Mouse (Mus musculus): ENCODE data around the gene Il17rb. TPM values are rescaled to one million over a fixed set of nuclear protein-coding genes. Genes with fewer than 3 reads are reported as not detected.
A peak's percentile ranks its signal among the peaks of the same experiment; 100 is the strongest.

Il17rb gene
- polyA plus RNA-seq, 1 experiment from 2014 or later, result 1.4 TPM

GRCm38 (mm10) chr14:29987739-29988138 is 21.0 kb downstream of the Il17rb start:
- Histone ChIP-seq H3K9me3 (ENCODE audit: control insufficient read depth, low read length) (no peaks in the 10 kb centered on the region), H3K9ac (ENCODE audit: low read depth, low read length) (no peak overlapping the region), H3K27ac (replicated peaks; ENCODE audit: low read depth, low read length) (no peak overlapping the region), H3K4me1 (ENCODE audit: control insufficient read depth, insufficient read depth, low read length) (no peaks in the 10 kb centered on the region), H3K4me3 (ENCODE audit: low read depth, low read length) (no peak overlapping the region), H3K36me3 (ENCODE audit: control insufficient read depth, insufficient read depth, low read length) (peaks cover 100% of the 10 kb centered on the region), H3K4me2 (ENCODE audit: low read depth, low read length) (no peak overlapping the region), H3K27me3 (replicated peaks; ENCODE audit: control insufficient read depth, insufficient read depth, low read length) (no peaks in the 10 kb centered on the region)
- no peak for ATAC-seq (ENCODE audit: low read depth)
- DNase-seq (ENCODE audit: low spot score), result no peak
- 91% methylated on average over 9 of the region's 9 CpGs for WGBS

GRCm38 (mm10) chr14:29987276-29987675 is 21.4 kb downstream of the Il17rb start:
- H3K4me3 ChIP-seq (ENCODE audit: low read depth, low read length), result no peak overlapping the region
- H3K9me3 ChIP-seq (ENCODE audit: control insufficient read depth, low read length), result no peaks in the 10 kb centered on the region
- DNase-seq (ENCODE audit: low spot score), result no peak
- H3K4me2 ChIP-seq (ENCODE audit: low read depth, low read length), result no peak overlapping the region
- no peak overlapping the region for H3K9ac ChIP-seq (ENCODE audit: low read depth, low read length)
- peaks cover 100% of the 10 kb centered on the region for H3K36me3 ChIP-seq (ENCODE audit: control insufficient read depth, insufficient read depth, low read length)
- no peak overlapping the region for H3K27ac ChIP-seq (replicated peaks; ENCODE audit: low read depth, low read length)
- ATAC-seq (ENCODE audit: low read depth), result no peak
- 95% methylated on average over 6 of the region's 6 CpGs for WGBS
- no peaks in the 10 kb centered on the region for H3K27me3 ChIP-seq (replicated peaks; ENCODE audit: control insufficient read depth, insufficient read depth, low read length)
- no peaks in the 10 kb centered on the region for H3K4me1 ChIP-seq (ENCODE audit: control insufficient read depth, insufficient read depth, low read length)

GRCm38 (mm10) chr14:29986096-29986495 is 22.6 kb downstream of the Il17rb start:
- Histone ChIP-seq H3K9me3 (ENCODE audit: control insufficient read depth, low read length) (no peaks in the 10 kb centered on the region; the same call in 1 of the 2 replicates), H3K27ac (replicated peaks; ENCODE audit: low read depth, low read length) (no peak overlapping the region), H3K4me2 (ENCODE audit: low read depth, low read length) (no peak overlapping the region), H3K36me3 (ENCODE audit: control insufficient read depth, insufficient read depth, low read length) (peaks cover 100% of the 10 kb centered on the region), H3K4me1 (ENCODE audit: control insufficient read depth, insufficient read depth, low read length) (no peaks in the 10 kb centered on the region), H3K27me3 (replicated peaks; ENCODE audit: control insufficient read depth, insufficient read depth, low read length) (no peaks in the 10 kb centered on the region), H3K4me3 (ENCODE audit: low read depth, low read length) (no peak overlapping the region), H3K9ac (ENCODE audit: low read depth, low read length) (no peak overlapping the region)
- WGBS, result 96% methylated on average over 4 of the region's 4 CpGs
- DNase-seq (ENCODE audit: low spot score) (no peak), ATAC-seq (ENCODE audit: low read depth) (no peak)

GRCm38 (mm10) chr14:29980447-29981205 is 28.1 kb downstream of the Il17rb start:
- Histone ChIP-seq H3K4me2 (ENCODE audit: low read depth, low read length) (no peak overlapping the region), H3K27me3 (replicated peaks; ENCODE audit: control insufficient read depth, insufficient read depth, low read length) (no peaks in the 10 kb centered on the region), H3K27ac (replicated peaks; ENCODE audit: low read depth, low read length) (no peak overlapping the region), H3K9ac (ENCODE audit: low read depth, low read length) (no peak overlapping the region), H3K4me1 (ENCODE audit: control insufficient read depth, insufficient read depth, low read length) (0 out of 2 replicates have a peak, but pooled peaks cover 4% of the 10 kb centered on the region), H3K4me3 (ENCODE audit: low read depth, low read length) (no peak overlapping the region), H3K9me3 (ENCODE audit: control insufficient read depth, low read length) (peaks cover 8% of the 10 kb centered on the region), H3K36me3 (ENCODE audit: control insufficient read depth, insufficient read depth, low read length) (peaks cover 66% of the 10 kb centered on the region)
- DNase-seq (ENCODE audit: low spot score) (no peak), ATAC-seq (ENCODE audit: low read depth) (no peak)
- WGBS, result 94% methylated on average over 10 of the region's 10 CpGs

- ATAC-seq (ENCODE audit: low read depth) (peak; percentile 97), DNase-seq (ENCODE audit: low spot score) (peak; percentile 96)
- Histone ChIP-seq H3K9ac (ENCODE audit: low read depth, low read length) (peak within 1 kb of the TSS; percentile 92), H3K27me3 (replicated peaks; ENCODE audit: control insufficient read depth, insufficient read depth, low read length) (no peaks in the 10 kb centered on the region), H3K4me2 (ENCODE audit: low read depth, low read length) (peak within 1 kb of the TSS; percentile 58), H3K9me3 (ENCODE audit: control insufficient read depth, low read length) (peaks cover 8% of the 10 kb centered on the region), H3K36me3 (ENCODE audit: control insufficient read depth, insufficient read depth, low read length) (peaks cover 62% of the 10 kb centered on the region), H3K4me3 (ENCODE audit: low read depth, low read length) (peak within 1 kb of the TSS; percentile 82), H3K4me1 (ENCODE audit: control insufficient read depth, insufficient read depth, low read length) (0 out of 2 replicates have a peak, but pooled peaks cover 4% of the 10 kb centered on the region), H3K27ac (replicated peaks; ENCODE audit: low read depth, low read length) (peak within 1 kb of the TSS; percentile 82)
- WGBS, result 2% methylated on average over 29 of the region's 44 CpGs
Observed at GRCm38 (mm10) chr14:29978254-29979204, 30.2 kb downstream of the Il17rb start, which contains the start of gene Actr8. Gene Actr8 (plus strand): TSS chr14:29978337.

GRCm38 (mm10) chr14:29976927-29977326 is 31.8 kb downstream of the Il17rb start:
- peaks cover 8% of the 10 kb centered on the region for H3K9me3 ChIP-seq (ENCODE audit: control insufficient read depth, low read length)
- H3K4me3 ChIP-seq (ENCODE audit: low read depth, low read length), result no peak overlapping the region
- H3K4me2 ChIP-seq (ENCODE audit: low read depth, low read length), result no peak overlapping the region
- H3K27ac ChIP-seq (replicated peaks; ENCODE audit: low read depth, low read length), result no peak overlapping the region
- peaks cover 62% of the 10 kb centered on the region for H3K36me3 ChIP-seq (ENCODE audit: control insufficient read depth, insufficient read depth, low read length)
- H3K4me1 ChIP-seq (ENCODE audit: control insufficient read depth, insufficient read depth, low read length), result 0 out of 2 replicates have a peak, but pooled peaks cover 4% of the 10 kb centered on the region
- 96% methylated on average over 6 of the region's 6 CpGs for whole genome bisulfite sequencing
- ATAC-seq (ENCODE audit: low read depth), result no peak
- no peak overlapping the region for H3K9ac ChIP-seq (ENCODE audit: low read depth, low read length)
- no peak for DNase-seq (ENCODE audit: low spot score)
- H3K27me3 ChIP-seq (replicated peaks; ENCODE audit: control insufficient read depth, insufficient read depth, low read length), result no peaks in the 10 kb centered on the region

GRCm38 (mm10) chr14:29971993-29972392 is 36.7 kb downstream of the Il17rb start:
- WGBS, result 82% methylated on average over 5 of the region's 5 CpGs
- Histone ChIP-seq H3K4me1 (ENCODE audit: control insufficient read depth, insufficient read depth, low read length) (peaks cover 15% of the 10 kb centered on the region), H3K27me3 (replicated peaks; ENCODE audit: control insufficient read depth, insufficient read depth, low read length) (no peaks in the 10 kb centered on the region), H3K36me3 (ENCODE audit: control insufficient read depth, insufficient read depth, low read length) (peaks cover 60% of the 10 kb centered on the region), H3K4me3 (ENCODE audit: low read depth, low read length) (no peak overlapping the region), H3K9ac (ENCODE audit: low read depth, low read length) (no peak overlapping the region), H3K27ac (replicated peaks; ENCODE audit: low read depth, low read length) (no peak overlapping the region), H3K4me2 (ENCODE audit: low read depth, low read length) (no peak overlapping the region), H3K9me3 (ENCODE audit: control insufficient read depth, low read length) (no peaks in the 10 kb centered on the region)
- ATAC-seq (ENCODE audit: low read depth), result no peak
- no peak for DNase-seq (ENCODE audit: low spot score)

GRCm38 (mm10) chr14:29971446-29971845 is 37.2 kb downstream of the Il17rb start:
- H3K27me3 ChIP-seq (replicated peaks; ENCODE audit: control insufficient read depth, insufficient read depth, low read length), result no peaks in the 10 kb centered on the region
- no peak for ATAC-seq (ENCODE audit: low read depth)
- H3K9me3 ChIP-seq (ENCODE audit: control insufficient read depth, low read length), result no peaks in the 10 kb centered on the region
- no peak overlapping the region for H3K27ac ChIP-seq (replicated peaks; ENCODE audit: low read depth, low read length)
- no peak overlapping the region for H3K9ac ChIP-seq (ENCODE audit: low read depth, low read length)
- no peak overlapping the region for H3K4me3 ChIP-seq (ENCODE audit: low read depth, low read length)
- no peak overlapping the region for H3K4me2 ChIP-seq (ENCODE audit: low read depth, low read length)
- H3K36me3 ChIP-seq (ENCODE audit: control insufficient read depth, insufficient read depth, low read length), result peaks cover 54% of the 10 kb centered on the region
- DNase-seq (ENCODE audit: low spot score), result no peak
- WGBS, result 94% methylated on average over 7 of the region's 7 CpGs
- H3K4me1 ChIP-seq (ENCODE audit: control insufficient read depth, insufficient read depth, low read length), result peaks cover 15% of the 10 kb centered on the region
